Mouse (Mus musculus) kidney, adult 2 months (tissue): ENCODE data around the gene Abcc8. TPM values are rescaled to one million over a fixed set of nuclear protein-coding genes. Genes with fewer than 3 reads are reported as not detected.

Experiments used
- DNase-seq: peaks from one replicate; pipeline ENCODE4 v3.0.0; 2021
- H3K27ac ChIP-seq: fragments of 200-500 bp; 2 replicates; pipeline ENCODE4 v1.5.1; 2012; ENCODE audit warnings: low read depth, low read length, control low read depth, inconsistent platforms; ENCODE audit not compliant: insufficient read depth
- H3K27me3 ChIP-seq: fragments of 200-500 bp; replicated peaks from 2 replicates; pipeline ENCODE4 v1.6.1; 2012; ENCODE audit warnings: mild to moderate bottlenecking, moderate library complexity, low read length, inconsistent platforms; ENCODE audit not compliant: control insufficient read depth, insufficient read depth
- H3K36me3 ChIP-seq: fragments of 200-500 bp; 2 replicates; pipeline ENCODE4 v1.6.1; 2012; ENCODE audit warnings: mild to moderate bottlenecking, moderate library complexity, low read length, inconsistent platforms; ENCODE audit not compliant: control insufficient read depth, insufficient read depth
- H3K4me1 ChIP-seq: fragments of 200-500 bp; 2 replicates; pipeline ENCODE4 v1.6.1; 2011; ENCODE audit warnings: low read length; ENCODE audit not compliant: control insufficient read depth, insufficient read depth
- H3K4me3 ChIP-seq: fragments of 200-500 bp; 2 replicates; pipeline ENCODE4 v1.5.1; 2011; ENCODE audit warnings: mild to moderate bottlenecking, low read depth, low read length, control low read depth; ENCODE audit not compliant: insufficient read depth
- CTCF ChIP-seq: fragments of 200-500 bp; conservative IDR thresholded peaks from 2 replicates; pipeline ENCODE4 v1.5.1; 2011; ENCODE audit warnings: low read depth, mild to moderate bottlenecking, control low read depth, low read length, moderate library complexity, mixed read lengths; ENCODE audit not compliant: insufficient read depth, insufficient read length
- POLR2A ChIP-seq: fragments of 200-500 bp; IDR thresholded peaks from one replicate; pipeline ENCODE4 v1.6.1; 2011; ENCODE audit warnings: low read depth, low read length, control low read depth
- WGBS: fragments of 180-500 bp; shearing (Covaris S2); methylation state at CpG from one replicate; pipeline ENCODE4 v1.1.7; 2018; 5-methylcytosine and 5-hydroxymethylcytosine counted together
- polyA plus RNA-seq: library from polyadenylated mRNA; depleted of rRNA; stranded (reverse); fragments of >200 nt; gene quantifications from 2 replicates; pipeline ENCODE4 v1.2.3, GENCODE M21; 2012

The Abcc8 gene
- polyA plus RNA-seq, 1 experiment, result 0.30 TPM

GRCm38 (mm10) chr7:46098919-46099286 lies 80.9 kb downstream of the Abcc8 start:
- 92% methylated on average over 19 of the region's 19 CpGs for WGBS
- H3K27me3 ChIP-seq, result no peaks in the 10 kb centered on the region
- H3K4me3 ChIP-seq, result no peak overlapping the region
- H3K4me1 ChIP-seq, result no peaks in the 10 kb centered on the region
- H3K36me3 ChIP-seq, result no peaks in the 10 kb centered on the region
- TF ChIP-seq POLR2A (no peak), CTCF (no peak)
- H3K27ac ChIP-seq, result no peak overlapping the region
- DNase-seq, result no peak

GRCm38 (mm10) chr7:46098221-46098918 lies 81.5 kb downstream of the Abcc8 start:
- H3K27ac ChIP-seq, result no peak overlapping the region
- H3K4me1 ChIP-seq, result no peaks in the 10 kb centered on the region
- no peak overlapping the region for H3K4me3 ChIP-seq
- WGBS, result 79% methylated on average over 19 of the region's 19 CpGs
- no peaks in the 10 kb centered on the region for H3K36me3 ChIP-seq
- DNase-seq, result no peak
- no peaks in the 10 kb centered on the region for H3K27me3 ChIP-seq
- no peak for TF ChIP-seq POLR2A
- no peak for TF ChIP-seq CTCF

GRCm38 (mm10) chr7:46097319-46097783 lies 82.5 kb downstream of the Abcc8 start:
- H3K4me1 ChIP-seq, result no peaks in the 10 kb centered on the region
- WGBS, result 51% methylated on average over 4 of the region's 4 CpGs
- H3K4me3 ChIP-seq, result no peak overlapping the region
- TF ChIP-seq POLR2A, result no peak
- no peak for TF ChIP-seq CTCF
- no peaks in the 10 kb centered on the region for H3K36me3 ChIP-seq
- no peak for DNase-seq
- no peaks in the 10 kb centered on the region for H3K27me3 ChIP-seq
- no peak overlapping the region for H3K27ac ChIP-seq

GRCm38 (mm10) chr7:46096136-46096535 lies 83.7 kb downstream of the Abcc8 start:
- 0% methylated on average over 4 of the region's 4 CpGs for WGBS
- Histone ChIP-seq H3K4me3 (no peak overlapping the region), H3K27ac (no peak overlapping the region), H3K36me3 (no peaks in the 10 kb centered on the region), H3K4me1 (no peaks in the 10 kb centered on the region), H3K27me3 (no peaks in the 10 kb centered on the region)
- DNase-seq, result peak; percentile 60
- TF ChIP-seq POLR2A (no peak), CTCF (peak; percentile 92)

GRCm38 (mm10) chr7:46092803-46093202 lies 87.0 kb downstream of the Abcc8 start:
- Histone ChIP-seq H3K4me3 (no peak overlapping the region), H3K27ac (no peak overlapping the region), H3K36me3 (no peaks in the 10 kb centered on the region), H3K4me1 (no peaks in the 10 kb centered on the region), H3K27me3 (no peaks in the 10 kb centered on the region)
- no peak for DNase-seq
- TF ChIP-seq POLR2A (no peak), CTCF (no peak)
- WGBS, result 67% methylated on average over 8 of the region's 8 CpGs

- no peak overlapping the region for H3K4me3 ChIP-seq
- H3K27me3 ChIP-seq, result no peaks in the 10 kb centered on the region
- WGBS, result 75% methylated on average over 6 of the region's 6 CpGs
- H3K27ac ChIP-seq, result no peak overlapping the region
- H3K4me1 ChIP-seq, result no peaks in the 10 kb centered on the region
- TF ChIP-seq CTCF (no peak), POLR2A (no peak)
- H3K36me3 ChIP-seq, result no peaks in the 10 kb centered on the region
- DNase-seq, result no peak
Observed at GRCm38 (mm10) chr7:46088241-46088640, 91.6 kb downstream of the Abcc8 start.

- 92% methylated on average over 6 of the region's 6 CpGs for WGBS
- TF ChIP-seq POLR2A (no peak), CTCF (no peak)
- Histone ChIP-seq H3K4me3 (no peak overlapping the region), H3K36me3 (no peaks in the 10 kb centered on the region; the same call in 1 of the 2 replicates), H3K4me1 (no peaks in the 10 kb centered on the region), H3K27ac (no peak overlapping the region), H3K27me3 (no peaks in the 10 kb centered on the region)
- DNase-seq, result no peak
Observed at GRCm38 (mm10) chr7:46086378-46086777, 93.5 kb downstream of the Abcc8 start.
